Mouse (Mus musculus) CD4-positive helper T cell, adult 2 months (primary cell): ENCODE results near the gene Art1.

ENCODE experiments used
- DNase-seq: peaks from one replicate; pipeline ENCODE4 v3.0.0-alpha.2; 2012; ENCODE audit warnings: low read depth, missing footprints, low spot score

The Art1 gene

DNA sequence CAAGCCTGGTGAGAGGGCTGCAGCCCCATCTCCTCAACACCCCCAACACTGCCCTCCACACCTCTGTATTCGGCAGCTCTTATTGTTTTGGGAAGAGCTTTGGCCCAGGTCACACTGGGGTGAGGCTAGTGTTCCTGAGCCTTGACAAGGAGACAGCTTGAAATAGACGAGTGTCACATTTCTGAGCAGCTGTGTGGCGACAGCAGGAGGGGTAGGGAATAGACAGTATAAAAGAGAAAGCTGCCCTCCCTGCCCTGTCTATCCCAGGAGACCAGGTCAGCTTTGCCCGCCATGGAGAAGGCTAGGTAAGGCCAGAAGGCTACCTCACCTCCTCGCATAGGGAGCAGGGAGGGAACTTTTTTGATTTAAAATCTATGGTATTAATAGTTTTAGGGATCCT, at the start of gene Art1:
Gene Art1 (plus strand): TSS at position 257 of the 400 bp plus-strand sequence.
- DNase-seq = no peak

DNA sequence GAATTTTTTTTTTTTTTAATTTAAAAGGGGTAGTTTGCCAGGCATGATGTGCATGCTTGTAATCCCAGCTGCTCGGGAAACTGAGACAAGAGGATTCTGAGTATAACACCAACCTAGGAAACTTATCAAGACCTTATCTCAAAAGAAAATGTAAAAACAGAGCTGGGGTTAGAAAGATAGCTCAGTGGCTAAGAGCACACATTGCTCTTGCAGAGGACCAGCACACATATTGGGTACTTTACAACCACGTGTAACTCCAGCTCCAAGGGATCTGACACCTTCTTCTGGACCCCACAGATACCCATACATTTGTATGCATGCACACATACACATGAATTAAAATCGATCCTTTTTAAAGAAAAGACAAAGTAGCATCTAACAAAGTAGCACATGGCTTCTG, 40.2 kb upstream of the Art1 start:
- DNase-seq = no peak

DNA sequence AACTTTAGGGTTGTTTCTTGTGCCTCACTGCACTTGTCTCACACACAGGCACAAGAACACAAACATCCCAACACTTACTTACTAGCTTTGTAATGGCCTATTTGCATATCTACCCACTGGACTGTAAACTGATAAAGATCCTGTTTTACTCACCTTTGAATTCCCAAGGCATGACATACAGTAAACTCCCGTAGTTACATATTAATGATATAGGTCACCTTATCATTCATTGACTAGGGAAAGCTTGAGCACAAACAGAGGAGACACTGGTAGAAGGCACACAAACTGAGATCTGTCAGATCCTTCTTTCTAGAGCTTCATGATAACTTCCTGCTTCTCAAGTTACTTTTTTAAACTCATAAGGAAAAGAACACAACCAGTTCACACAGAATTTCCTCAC, 39.3 kb upstream of the Art1 start:
- no peak for DNase-seq

DNA sequence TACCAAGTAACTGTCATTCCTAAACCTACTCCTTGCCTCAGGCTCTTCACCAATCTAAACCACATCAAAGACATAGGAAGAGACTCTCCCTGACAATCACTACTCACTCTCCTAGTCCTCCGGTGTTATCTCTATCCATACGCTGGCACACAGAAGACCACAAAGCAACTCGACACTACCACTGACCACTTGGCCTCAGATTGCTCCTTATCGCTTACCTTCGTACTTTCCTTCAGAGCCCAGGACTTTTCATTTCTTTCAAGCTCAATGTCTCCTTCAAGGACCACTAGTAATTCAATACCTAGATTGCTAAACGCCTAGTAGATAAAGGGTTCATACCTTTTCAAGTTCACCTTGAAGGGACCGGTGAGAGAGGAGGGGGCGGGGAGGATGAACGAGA, 37.7 kb upstream of the Art1 start:
- DNase-seq = peak; percentile 24

DNA sequence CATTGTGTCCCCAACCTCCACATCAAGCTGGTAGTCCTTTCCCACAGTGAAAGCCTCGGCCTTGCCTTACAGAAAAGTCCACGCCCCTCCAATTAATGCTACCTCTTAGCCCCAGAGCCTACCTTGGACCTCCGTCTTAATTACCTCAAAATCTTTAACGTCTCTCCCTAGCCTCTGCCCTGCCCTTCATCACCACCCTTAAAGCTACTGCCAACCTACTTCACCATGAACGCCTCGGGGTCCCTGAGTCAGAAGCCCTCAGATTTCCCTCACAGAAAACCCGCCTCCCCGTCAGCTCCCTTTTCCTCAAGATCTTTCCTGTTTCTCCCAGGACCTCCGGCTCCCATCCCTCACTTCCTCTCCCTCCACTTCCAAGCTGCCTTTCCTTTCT, 36.9 kb upstream of the Art1 start:
- no peak for DNase-seq

DNA sequence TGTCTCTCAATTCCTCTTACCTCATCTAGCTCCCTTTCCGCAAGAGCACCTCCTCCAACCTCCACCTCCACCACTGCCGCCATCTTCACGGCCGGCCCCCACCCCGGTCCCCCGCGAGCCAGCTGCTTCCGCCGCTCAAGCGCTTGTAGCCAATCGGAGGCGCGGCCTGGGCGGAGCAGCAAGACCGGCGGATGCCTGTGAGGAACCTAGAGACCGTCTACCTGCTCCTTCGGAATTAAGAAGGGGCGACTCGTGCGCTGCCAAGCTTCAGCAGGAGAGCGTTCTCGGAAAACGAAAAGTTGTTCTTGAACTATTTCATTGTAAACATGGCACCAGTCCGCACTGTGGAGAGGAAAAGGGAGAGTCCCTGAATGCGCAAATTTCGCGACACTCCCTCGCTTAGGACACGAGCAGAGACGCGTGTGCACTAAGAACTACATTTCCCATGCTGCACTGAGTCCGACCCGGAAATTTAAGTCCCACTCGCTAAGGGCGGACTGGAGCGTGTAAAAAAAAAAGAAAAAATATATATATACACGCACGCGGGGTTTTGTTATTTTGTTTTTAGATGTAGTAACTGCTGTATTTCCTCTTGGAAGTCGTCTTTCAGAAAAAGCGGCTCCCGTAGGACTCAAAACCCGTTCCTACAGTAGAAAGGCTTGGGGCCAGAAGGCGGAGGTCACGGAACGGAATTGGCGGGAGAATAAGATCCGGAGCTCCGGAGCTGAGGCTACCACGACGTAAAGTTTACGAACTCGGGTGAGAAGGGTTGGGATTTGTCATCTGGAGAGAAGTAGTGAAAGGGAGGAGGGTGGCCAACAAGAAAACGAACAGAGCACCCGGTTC, 36.3 kb upstream of the Art1 start, which contains the start of the genes Rnf121, Xndc1 and Xntrpc:
Gene Rnf121 (minus strand): TSS at position 424 of the 846 bp plus-strand sequence.
Gene Xndc1 (plus strand): TSS at position 466 of the 846 bp plus-strand sequence.
Gene Xntrpc (plus strand): TSS at position 668 of the 846 bp plus-strand sequence.
- DNase-seq = peak; percentile 94

DNA sequence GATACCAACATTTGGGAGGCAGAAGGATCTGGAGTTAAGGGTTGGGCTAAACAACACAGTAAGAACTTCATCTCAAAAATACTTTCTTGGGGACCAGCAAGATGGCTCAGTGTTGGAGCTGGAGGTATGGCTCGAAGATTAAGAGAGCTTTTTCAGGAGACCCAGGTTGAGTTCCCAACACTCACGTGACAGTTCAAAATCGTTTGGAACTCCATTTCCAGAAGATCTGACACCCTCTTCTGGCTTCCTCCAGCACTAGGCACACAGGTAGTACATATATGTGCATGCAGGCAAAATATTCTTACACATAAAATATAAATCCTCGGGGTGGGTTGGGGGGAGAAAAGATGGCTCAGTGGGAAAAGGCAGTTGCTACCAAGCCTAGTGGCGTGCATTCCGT, 35.2 kb upstream of the Art1 start:
- no peak for DNase-seq

DNA sequence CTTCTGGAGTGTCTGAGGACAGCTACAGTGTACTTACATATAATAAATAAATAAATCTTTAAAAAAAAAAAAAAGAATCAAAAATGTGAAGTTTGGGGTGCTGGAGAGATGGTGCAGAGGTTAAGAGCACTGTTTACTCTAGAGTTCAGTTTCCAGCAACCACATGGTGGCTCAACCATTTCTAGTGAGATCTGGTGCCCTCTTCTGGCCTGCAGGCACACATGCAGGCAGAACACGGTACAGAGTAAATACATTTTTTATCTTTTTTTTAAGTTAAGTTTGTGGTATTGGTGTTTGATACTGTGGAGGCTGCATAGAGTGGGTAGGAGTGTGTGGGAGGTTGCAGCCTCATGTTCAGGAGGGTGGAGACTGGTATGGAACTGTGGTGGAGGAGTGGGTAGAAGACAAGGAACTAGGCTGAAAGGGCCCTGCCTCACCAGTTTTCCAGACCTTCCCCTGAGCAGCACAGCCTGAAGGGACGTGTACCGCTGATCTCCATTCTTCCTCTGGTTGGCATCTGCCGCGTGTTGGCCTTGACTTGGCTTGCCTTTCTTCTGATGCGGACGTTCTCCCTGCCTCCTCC, 24.7 kb upstream of the Art1 start:
- DNase-seq = peak; percentile 68

DNA sequence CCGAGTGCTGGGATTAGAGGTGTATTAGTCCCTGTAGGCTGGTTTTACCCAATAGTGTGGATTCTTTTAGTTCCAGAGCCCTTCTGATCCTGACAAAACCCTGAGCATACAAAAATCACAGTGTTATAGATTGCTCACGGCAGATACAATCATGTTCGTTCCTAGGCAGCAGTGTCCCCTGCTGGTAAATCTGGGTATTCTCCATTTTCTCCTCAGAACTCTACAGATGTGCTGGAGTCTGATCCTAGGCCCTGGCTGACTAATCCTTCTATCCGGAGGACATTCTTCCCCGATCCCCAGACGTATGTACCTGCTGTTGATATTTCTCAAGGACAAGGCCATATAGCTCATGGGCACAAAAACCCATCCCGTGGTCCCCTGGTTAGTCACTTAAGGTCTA, 23.0 kb upstream of the Art1 start:
- DNase-seq = peak; percentile 45

DNA sequence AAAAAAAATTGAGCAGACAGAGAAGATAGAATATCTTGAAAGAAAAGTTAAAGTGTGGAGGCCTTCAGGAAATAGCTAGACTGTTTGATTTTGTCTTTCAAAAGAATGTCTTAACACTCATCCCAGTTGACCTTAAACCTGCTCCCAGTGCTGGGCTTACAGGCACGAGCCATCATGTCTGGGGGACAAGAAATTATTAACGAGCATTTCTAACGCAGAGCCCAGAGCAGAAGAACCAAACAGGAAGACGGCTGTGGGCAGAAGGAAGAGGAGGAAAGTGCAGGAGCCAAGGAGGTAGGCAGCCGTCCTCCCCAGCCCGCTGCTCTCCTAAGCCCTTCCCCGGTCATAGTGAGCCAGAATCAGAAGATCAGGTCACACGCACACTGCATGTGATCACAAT, 21.2 kb upstream of the Art1 start:
- DNase-seq = no peak

DNA sequence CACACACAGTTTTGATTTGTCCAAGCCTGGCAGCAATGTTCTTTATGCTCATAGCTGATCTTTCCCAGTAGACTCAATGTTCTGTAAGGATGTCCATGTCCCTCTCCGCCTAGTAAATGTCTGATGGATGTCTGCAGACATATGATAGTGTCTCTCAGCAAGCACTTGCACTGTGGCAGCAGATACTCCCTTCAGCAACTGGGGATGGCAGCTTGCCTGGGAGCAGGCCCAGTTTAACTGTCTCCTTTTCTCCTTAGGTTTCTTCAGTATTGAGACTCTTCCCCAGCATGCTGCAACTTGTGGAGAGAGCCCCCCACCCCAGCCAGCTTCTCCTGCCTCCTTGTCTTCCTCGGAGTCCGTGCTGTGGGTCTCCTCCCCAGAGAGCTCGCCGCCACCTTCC, 19.8 kb upstream of the Art1 start:
- no peak for DNase-seq

DNA sequence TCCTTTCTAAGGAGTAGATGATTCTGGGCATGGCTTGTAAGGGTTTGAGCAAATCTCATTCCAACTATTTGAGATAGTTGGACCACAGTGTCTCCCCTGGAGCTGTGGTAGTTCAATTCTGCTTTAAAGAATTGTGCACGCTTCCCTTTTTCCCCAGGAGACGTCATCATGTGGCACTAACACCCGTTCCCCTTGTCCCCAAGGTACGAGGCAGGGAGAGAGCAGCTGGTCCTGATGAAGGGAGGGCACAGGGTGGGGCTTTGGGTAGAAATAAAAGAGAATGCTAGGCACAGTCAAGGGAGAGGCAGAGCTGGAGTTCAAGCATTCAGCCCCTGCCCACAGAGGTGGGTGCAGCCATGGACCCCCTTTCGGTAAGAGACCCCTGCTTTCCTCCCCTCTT, 18.7 kb upstream of the Art1 start, which contains the start of gene Trpc2:
Gene Trpc2 (plus strand): TSS at position 301 of the 400 bp plus-strand sequence.
- DNase-seq = no peak

DNA sequence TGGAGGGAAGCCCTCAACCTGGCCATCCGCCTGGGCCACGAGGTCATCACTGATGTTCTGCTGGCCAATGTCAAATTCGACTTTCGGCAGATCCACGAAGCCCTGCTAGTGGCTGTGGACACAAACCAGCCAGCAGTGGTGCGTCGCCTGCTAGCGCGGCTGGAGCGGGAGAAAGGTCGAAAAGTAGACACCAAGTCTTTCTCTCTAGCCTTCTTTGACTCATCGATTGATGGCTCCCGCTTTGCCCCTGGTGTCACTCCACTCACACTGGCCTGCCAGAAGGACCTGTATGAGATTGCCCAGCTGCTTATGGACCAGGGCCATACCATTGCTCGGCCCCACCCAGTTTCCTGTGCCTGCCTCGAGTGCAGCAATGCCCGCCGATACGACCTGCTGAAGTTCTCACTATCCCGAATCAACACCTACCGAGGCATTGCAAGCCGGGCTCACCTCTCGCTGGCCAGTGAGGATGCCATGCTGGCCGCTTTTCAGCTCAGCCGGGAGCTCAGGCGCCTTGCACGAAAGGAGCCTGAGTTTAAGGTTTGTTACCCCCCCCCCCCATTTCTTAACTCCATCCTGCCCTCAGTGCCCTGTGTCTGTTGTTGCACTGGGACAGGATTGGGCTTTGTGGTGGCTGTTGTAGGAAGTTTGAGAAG, 17.4 kb upstream of the Art1 start:
- DNase-seq = no peak

DNA sequence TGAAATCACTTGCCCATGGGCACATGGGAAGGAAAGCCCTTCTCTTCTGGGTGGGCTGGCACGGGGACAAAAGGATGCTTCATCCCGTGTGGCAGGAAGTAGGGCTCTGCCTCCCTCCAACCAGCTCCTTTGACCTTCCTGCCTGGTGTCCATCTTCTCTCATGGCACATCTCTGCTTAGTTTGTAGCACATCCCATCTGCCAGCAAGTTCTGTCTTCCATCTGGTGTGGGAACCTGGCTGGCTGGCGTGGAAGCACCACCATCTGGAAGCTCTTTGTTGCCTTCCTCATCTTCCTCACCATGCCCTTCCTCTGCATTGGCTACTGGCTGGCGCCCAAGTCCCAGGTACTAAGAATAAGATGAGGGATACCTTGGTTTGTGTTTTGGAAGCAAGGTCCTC, 14.2 kb upstream of the Art1 start:
- DNase-seq = no peak

DNA sequence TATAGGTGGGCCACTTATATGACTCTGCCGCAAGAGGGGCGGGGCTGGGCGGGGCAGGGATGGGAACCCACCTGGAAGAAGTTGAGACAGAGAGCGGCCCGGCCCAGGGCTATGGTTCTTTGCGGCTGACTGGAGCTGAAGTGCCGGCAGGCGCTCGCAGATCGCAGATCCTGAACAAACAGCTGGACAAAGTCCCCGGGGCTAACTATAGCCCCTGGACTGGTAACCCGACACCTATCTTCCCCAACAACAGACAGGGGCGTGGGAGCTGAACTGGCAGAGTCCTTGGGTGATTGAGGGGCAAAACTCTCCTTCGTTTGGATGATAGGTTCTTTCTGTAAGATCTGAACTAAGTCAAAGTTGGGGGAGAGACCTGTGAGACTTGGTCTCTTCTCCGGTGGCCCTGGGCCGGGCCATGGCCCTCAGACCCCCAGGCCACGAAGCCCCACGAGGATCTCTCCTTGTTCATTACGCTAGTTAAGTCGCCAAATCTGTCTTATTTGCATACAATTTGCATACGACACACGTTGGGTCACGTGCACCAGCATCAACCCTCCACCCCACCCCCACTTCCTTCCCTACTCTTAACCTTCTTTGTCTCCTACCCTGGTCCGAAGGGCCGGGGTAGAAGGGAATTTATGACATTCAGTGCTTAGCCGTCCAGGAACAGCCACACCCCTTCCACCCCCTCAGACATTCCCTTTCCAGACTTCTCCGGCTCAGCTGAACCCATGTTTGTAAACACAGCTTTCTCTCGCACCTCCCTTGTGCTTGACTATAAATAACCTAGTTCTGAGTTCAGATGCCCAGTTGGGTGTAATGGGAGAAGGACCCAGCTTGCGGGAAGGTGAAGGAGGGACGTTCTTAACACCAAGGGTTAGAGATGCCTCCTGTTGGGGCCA, 1.5 kb upstream of the Art1 start:
- peak; percentile 71 for DNase-seq

DNA sequence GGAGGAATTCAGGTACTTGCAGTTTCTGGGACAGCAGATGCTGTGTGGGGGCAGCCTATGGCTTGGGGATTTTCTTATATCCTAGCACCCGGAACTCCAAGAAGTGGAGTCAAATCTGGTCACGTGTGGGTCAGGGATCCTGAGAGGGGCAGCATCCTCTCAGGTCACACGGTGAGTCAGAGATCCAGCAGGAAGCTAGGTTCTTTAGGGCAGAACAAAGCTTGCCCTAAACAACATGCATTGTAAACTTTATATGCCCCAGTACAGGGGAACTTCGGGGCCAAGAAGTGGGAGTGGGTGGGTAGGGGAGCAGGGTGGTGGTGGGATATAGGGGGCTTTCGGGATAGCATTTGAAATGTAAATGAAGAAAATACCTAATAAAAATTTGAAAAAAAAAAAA, 675 bp upstream of the Art1 start:
- no peak for DNase-seq

DNA sequence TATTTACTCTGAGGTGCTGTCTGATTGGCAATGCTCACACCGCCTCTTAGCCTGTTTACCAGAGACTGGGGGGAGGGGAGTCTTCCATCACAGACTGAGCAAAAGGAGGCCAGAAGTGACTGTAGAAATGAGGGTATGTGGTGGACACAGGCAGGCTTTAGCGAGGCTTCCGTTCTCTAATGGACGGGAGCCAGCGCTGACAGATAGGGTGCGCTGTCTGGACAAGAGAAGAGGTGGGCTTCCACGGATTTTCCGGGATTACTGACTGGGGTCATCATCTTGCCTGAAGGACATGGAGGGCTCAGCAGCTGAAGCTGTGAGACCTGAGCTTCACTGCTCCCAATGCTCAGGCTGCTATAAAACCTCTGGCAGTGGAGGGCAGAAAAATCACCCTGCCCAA, 698 bp downstream of the Art1 start:
- no peak for DNase-seq

DNA sequence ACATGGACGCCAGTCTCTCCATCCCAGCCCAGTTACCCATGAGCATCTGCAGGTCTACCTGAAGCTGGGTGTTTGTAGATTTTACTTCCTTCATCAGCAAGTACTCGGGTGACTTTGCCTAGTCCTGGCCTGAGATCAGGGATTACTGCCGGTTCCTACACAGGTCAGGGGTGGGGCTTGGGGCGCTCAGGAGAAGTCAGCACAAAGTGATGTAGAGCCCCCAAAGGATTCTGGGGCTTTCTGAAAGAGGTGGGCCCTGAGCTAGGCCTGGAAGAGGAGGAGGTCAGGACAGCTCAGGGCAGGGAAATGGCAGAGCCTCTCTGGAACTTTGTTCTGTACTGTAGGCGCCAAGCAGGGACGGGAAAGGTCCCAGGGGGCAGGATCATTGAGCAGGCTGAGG, 1.2 kb downstream of the Art1 start:
- no peak for DNase-seq

DNA sequence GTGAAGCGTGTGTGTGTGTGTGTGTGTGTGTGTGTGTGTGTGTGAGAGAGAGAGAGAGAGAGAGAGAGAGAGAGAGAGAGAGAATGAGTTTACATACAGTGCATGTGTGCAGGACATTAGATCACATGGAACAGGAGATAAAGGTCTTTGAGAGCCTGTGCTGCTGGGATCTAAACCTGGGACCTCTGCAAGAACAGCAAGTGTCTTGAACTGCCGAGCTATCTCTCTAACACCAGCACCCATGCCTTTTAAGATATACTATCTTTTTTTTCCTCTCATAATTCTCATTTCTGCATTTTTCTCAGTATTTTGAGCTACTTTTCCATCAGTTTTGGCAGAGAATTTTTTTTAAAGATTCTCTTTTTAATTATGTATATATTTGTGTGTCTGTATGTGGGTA, 2.0 kb downstream of the Art1 start:
- DNase-seq = no peak

DNA sequence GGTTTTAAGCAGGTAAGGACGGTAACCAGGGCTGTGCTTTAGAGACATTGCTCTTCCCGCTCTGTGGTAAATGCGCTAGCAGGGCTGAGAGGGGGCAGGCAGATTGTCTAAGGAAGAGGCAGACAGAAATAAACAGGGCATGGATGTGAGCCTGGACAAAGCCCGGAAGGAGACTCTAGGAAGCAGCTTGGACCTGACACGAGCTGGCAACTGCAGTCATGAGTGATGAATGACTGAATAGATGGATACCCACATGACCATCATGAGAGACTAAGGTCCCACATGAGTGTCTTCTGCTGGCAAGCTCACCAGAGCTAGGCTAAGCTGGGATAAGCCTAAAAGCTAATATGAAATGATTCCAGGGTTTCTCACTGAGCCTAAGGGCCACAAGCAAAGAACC, 2.6 kb downstream of the Art1 start:
- DNase-seq = no peak

DNA sequence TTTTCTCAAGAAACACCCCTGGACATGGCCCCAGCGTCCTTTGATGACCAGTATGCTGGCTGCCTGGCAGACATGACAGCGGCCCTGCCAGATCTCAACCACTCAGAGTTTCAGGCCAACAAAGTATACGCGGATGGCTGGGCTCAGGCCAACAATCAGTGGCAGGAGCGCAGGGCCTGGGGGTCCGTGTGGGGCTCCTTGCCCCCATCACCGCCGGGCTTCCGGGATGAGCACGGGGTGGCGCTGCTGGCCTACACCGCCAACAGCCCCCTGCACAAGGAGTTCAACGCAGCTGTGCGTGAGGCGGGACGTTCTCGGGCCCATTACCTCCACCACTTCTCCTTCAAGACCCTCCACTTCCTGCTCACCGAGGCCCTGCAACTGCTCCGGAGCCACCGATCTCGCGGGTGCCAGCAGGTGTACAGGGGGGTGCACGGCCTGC, 5.2 kb downstream of the Art1 start:
- DNase-seq = peak; percentile 18
